ENCODE assay signal across 9 mouse cellular contexts in genomic region chr13:109922228-109922627, GRCm38 (mm10).
DNase-seq lines count a peak whose midpoint lies in the region; ATAC-seq and TF ChIP-seq lines count a peak whose summit lies in the region.
"Had no signal": no experiment of that assay in that cellular context is flagged by ENCODE, and none has a peak within 500 bp of the region (broad histone marks: within the 10 kb centered on the region; RNA-seq: fewer than 3 reads in every experiment).

No protein-coding gene starts in this region.

- H3K4me1 ChIP-seq in intestine, embryonic 16.5 days (ENCODE audit: control insufficient read depth, insufficient read depth, low read length), result peaks cover 7% of the 10 kb centered on the region
- no peaks in the 10 kb centered on the region for H3K4me1 ChIP-seq in lung, postnatal 0 days (ENCODE audit: insufficient read depth, low read depth, low read length)

- no peaks in the 10 kb centered on the region for H3K36me3 ChIP-seq in intestine, embryonic 16.5 days (ENCODE audit: control insufficient read depth, insufficient read depth, low read length)
- H3K36me3 ChIP-seq in lung, postnatal 0 days (ENCODE audit: insufficient read depth, low read length), result no peaks in the 10 kb centered on the region
- H3K36me3 ChIP-seq: limb, embryonic 15.5 days had no signal

- H3K27me3 ChIP-seq in intestine, embryonic 16.5 days (replicated peaks; ENCODE audit: control insufficient read depth, insufficient read depth, low read length), result no peaks in the 10 kb centered on the region
- no peaks in the 10 kb centered on the region for H3K27me3 ChIP-seq in lung, postnatal 0 days (replicated peaks; ENCODE audit: insufficient read depth, low read length)
- H3K27me3 ChIP-seq: limb, embryonic 15.5 days had no signal

- no peak overlapping the region for H3K9ac ChIP-seq in intestine, embryonic 16.5 days (ENCODE audit: low read depth, low read length)
- H3K9ac ChIP-seq in lung, postnatal 0 days (replicated peaks; ENCODE audit: low read depth), result no peak overlapping the region
- H3K9ac ChIP-seq: limb, embryonic 15.5 days had no signal

- no peak overlapping the region for H3K4me3 ChIP-seq in intestine, embryonic 16.5 days (ENCODE audit: low read length)
- H3K4me3 ChIP-seq in lung, postnatal 0 days (ENCODE audit: low read depth, low read length), result no peak overlapping the region
- H3K4me3 ChIP-seq: limb, embryonic 15.5 days had no signal

- peak; percentile 79 for ATAC-seq in CD4-positive, CD25-positive, alpha-beta regulatory T cell, adult 4 months
- ATAC-seq in intestine, embryonic 16.5 days, result peak; percentile 63; the same call in 1 of the 2 replicates
- peak; percentile 72 for ATAC-seq in lung, postnatal 0 days

- H3K9me3 ChIP-seq in intestine, embryonic 16.5 days (ENCODE audit: control insufficient read depth, low read length), result no peaks in the 10 kb centered on the region
- H3K9me3 ChIP-seq in lung, postnatal 0 days (ENCODE audit: low read length), result no peaks in the 10 kb centered on the region
- H3K9me3 ChIP-seq: limb, embryonic 15.5 days had no signal

- DNase-seq in layer of hippocampus, adult 11-12 months (ENCODE audit: low spot score), result peak; percentile 69
- no peak for DNase-seq in layer of hippocampus, adult 9-10 months (ENCODE audit: low spot score)
- peak; percentile 82 for DNase-seq in ZHBTc4 (ENCODE audit: low read depth, low spot score)
- DNase-seq in embryo, embryonic 9.5 days (ENCODE audit: extremely low spot score), result peak; percentile 71
- peak; percentile 91 for DNase-seq in lung, postnatal 0 days (ENCODE audit: low spot score)
- DNase-seq in urinary bladder, postnatal 10 days (ENCODE audit: low spot score), result no peak

- no peak overlapping the region for H3K27ac ChIP-seq in intestine, embryonic 16.5 days (ENCODE audit: low read length)
- H3K27ac ChIP-seq in lung, postnatal 0 days (ENCODE audit: low read length), result no peak overlapping the region
- H3K27ac ChIP-seq: limb, embryonic 15.5 days had no signal

- TF ChIP-seq CTCF in lung, postnatal 0 days (IDR thresholded peaks at IDR 0.05), result peak; percentile 78

- no peak overlapping the region for H3K4me2 ChIP-seq in intestine, embryonic 16.5 days (ENCODE audit: low read depth, low read length)
- H3K4me2 ChIP-seq in lung, postnatal 0 days (replicated peaks; ENCODE audit: low read depth, low read length), result no peak overlapping the region
- H3K4me2 ChIP-seq: limb, embryonic 15.5 days had no signal

- WGBS in intestine, embryonic 16.5 days, result under 1% methylated on average over 4 of the region's 4 CpGs
- 1% methylated on average over 4 of the region's 4 CpGs for WGBS in lung, postnatal 0 days

- TF ChIP-seq EP300 in lung, postnatal 0 days (IDR thresholded peaks at IDR 0.05), result no peak

Comparison
In these comparisons a context has a peak if more than half of its experiments do, and no peak if none do; other contexts are left out.
1. DNase-seq: peak in layer of hippocampus, adult 11-12 months (single experiment), ZHBTc4 (single experiment), embryo, embryonic 9.5 days (single experiment) and lung, postnatal 0 days (single experiment); none in layer of hippocampus, adult 9-10 months (single experiment) and urinary bladder, postnatal 10 days (single experiment).
2. Peak in every context shown above with its lines, with median percentiles within 50 percentile points of each other: ATAC-seq.